In genomic region chr16:7928391-7928935, GRCm38 (mm10) we compare ENCODE assay signal across 13 mouse cellular contexts.
DNase-seq lines count a peak whose midpoint lies in the region; ATAC-seq and TF ChIP-seq lines count a peak whose summit lies in the region.
"Had no signal": no experiment of that assay in that cellular context is flagged by ENCODE, and none has a peak within 500 bp of the region (broad histone marks: within the 10 kb centered on the region; RNA-seq: fewer than 3 reads in every experiment).

No protein-coding gene starts in this region.

- no peak for TF ChIP-seq CTCF in layer of hippocampus, adult 2 months (conservative IDR thresholded peaks at IDR 0.05)

- H3K4me1 ChIP-seq in limb, embryonic 14.5 days (ENCODE audit: control insufficient read depth, insufficient read depth, low read length), result peaks cover 10% of the 10 kb centered on the region; the same call in 1 of the 2 replicates
- H3K4me1 ChIP-seq: midbrain, embryonic 12.5 days had no signal

- H3K9me3 ChIP-seq in limb, embryonic 14.5 days (ENCODE audit: control insufficient read depth, low read length), result no peaks in the 10 kb centered on the region
- H3K9me3 ChIP-seq: limb, embryonic 12.5 days; midbrain, embryonic 12.5 days had no signal

- H3K4me3 ChIP-seq in layer of hippocampus, adult 2 months, result no peak overlapping the region
- H3K4me3 ChIP-seq in limb, embryonic 14.5 days (replicated peaks; ENCODE audit: low read length), result no peak overlapping the region
- H3K4me3 ChIP-seq: erythroblast, embryonic 14.5 days; limb, embryonic 12.5 days; midbrain, embryonic 12.5 days had no signal

- H3K27ac ChIP-seq in layer of hippocampus, adult 2 months, result peak overlapping the region; percentile 59; the same call in 1 of the 2 replicates
- 0 out of 2 replicates have a peak overlapping the region, but pooled peaks have one; percentile 19 for H3K27ac ChIP-seq in limb, embryonic 14.5 days (replicated peaks; ENCODE audit: low read depth, low read length)
- H3K27ac ChIP-seq: limb, embryonic 12.5 days; midbrain, embryonic 12.5 days had no signal

- ATAC-seq in limb, embryonic 14.5 days (ENCODE audit: low FRiP score, low read depth), result no peak

- H3K9ac ChIP-seq in limb, embryonic 14.5 days (ENCODE audit: low read depth, low read length, severe bottlenecking), result no peak overlapping the region
- H3K9ac ChIP-seq: limb, embryonic 12.5 days; midbrain, embryonic 12.5 days had no signal

- peak overlapping the region; percentile 10; the same call in 1 of the 2 replicates for H3K4me2 ChIP-seq in limb, embryonic 14.5 days (replicated peaks; ENCODE audit: low read depth, low read length, severe bottlenecking)
- H3K4me2 ChIP-seq: limb, embryonic 12.5 days; midbrain, embryonic 12.5 days had no signal

- no peaks in the 10 kb centered on the region for H3K36me3 ChIP-seq in limb, embryonic 14.5 days (ENCODE audit: control insufficient read depth, insufficient read depth, low read length)
- H3K36me3 ChIP-seq: limb, embryonic 12.5 days; midbrain, embryonic 12.5 days had no signal

- no peak for TF ChIP-seq POLR2A in limb, embryonic 14.5 days (IDR thresholded peaks at IDR 0.05; ENCODE audit: borderline replicate concordance, extremely low read depth, insufficient read depth, insufficient read length)

- H3K27me3 ChIP-seq in limb, embryonic 14.5 days (ENCODE audit: control insufficient read depth, insufficient read depth, low read length), result no peaks in the 10 kb centered on the region
- H3K27me3 ChIP-seq: CH12.LX; limb, embryonic 12.5 days; midbrain, embryonic 12.5 days had no signal

- no peak for DNase-seq in layer of hippocampus, adult 2 months (ENCODE audit: low spot score in 2 of 2)
- no peak for DNase-seq in layer of hippocampus, adult 8-10 months (ENCODE audit: low spot score in 2 of 2)
- DNase-seq in ZHBTc4 (ENCODE audit: low read depth, low spot score), result peak; percentile 28
- DNase-seq in forelimb bud, embryonic 11.5 days (ENCODE audit: low read depth, low spot score), result peak; percentile 10
- DNase-seq in limb, embryonic 14.5 days (ENCODE audit: low spot score), result peak; percentile 21
- no peak for DNase-seq in urinary bladder, adult 18-20 months (ENCODE audit: low spot score in 2 of 2)
- no peak for DNase-seq in embryo, embryonic 10 days (ENCODE audit: low spot score)
- DNase-seq: kidney, adult 9 months; thymus, adult 2 months had no signal

- 46% methylated on average over 6 of the region's 6 CpGs for WGBS in limb, embryonic 14.5 days

Comparison
In these comparisons a context has a peak if more than half of its experiments do, and no peak if none do; other contexts are left out.
1. DNase-seq: peak in ZHBTc4 (single experiment), forelimb bud, embryonic 11.5 days (single experiment) and limb, embryonic 14.5 days (single experiment); none in layer of hippocampus, adult 2 months (0 of 2), layer of hippocampus, adult 8-10 months (0 of 2), urinary bladder, adult 18-20 months (0 of 2) and embryo, embryonic 10 days (single experiment).